Mouse (Mus musculus) forebrain, embryonic 11.5 days (tissue): ENCODE results near the gene Igflr1. TPM values are rescaled to one million over a fixed set of nuclear protein-coding genes. Genes with fewer than 3 reads are reported as not detected.
A peak's percentile ranks its signal among the peaks of the same experiment; 100 is the strongest.

ENCODE experiments used
- ATAC-seq: fragments of 200-750 bp; cut with Nextera tagmentation; replicated peaks from 2 replicates; pipeline ENCODE4 v1.8.0; 2017; ENCODE audit warnings: moderate TSS enrichment; ENCODE audit not compliant: low FRiP score
- DNase-seq: peaks from one replicate; pipeline ENCODE4 v3.0.0-alpha.2; 2017; ENCODE audit warnings: low spot score
- H3K27ac ChIP-seq: fragments of 300-500 bp; sonication (generic); 2 replicates; pipeline ENCODE4 v1.5.1; 2014; ENCODE audit warnings: low read depth, low read length
- H3K27me3 ChIP-seq: fragments of 300-500 bp; sonication (generic); 2 replicates; pipeline ENCODE4 v1.6.1; 2014; ENCODE audit warnings: mild to moderate bottlenecking, low read length, mixed read lengths; ENCODE audit not compliant: control insufficient read depth, insufficient read depth
- H3K36me3 ChIP-seq: fragments of 300-500 bp; sonication (generic); 2 replicates; pipeline ENCODE4 v1.6.1; 2014; ENCODE audit warnings: mild to moderate bottlenecking, low read length, moderate library complexity, mixed read lengths; ENCODE audit not compliant: control insufficient read depth, insufficient read depth
- H3K4me1 ChIP-seq: fragments of 300-500 bp; sonication (generic); replicated peaks from 2 replicates; pipeline ENCODE4 v1.6.1; 2014; ENCODE audit warnings: low read length, mixed read lengths; ENCODE audit not compliant: control insufficient read depth, insufficient read depth
- H3K4me2 ChIP-seq: fragments of 300-500 bp; sonication (generic); 2 replicates; pipeline ENCODE4 v1.6.1; 2014; ENCODE audit warnings: low read depth, mild to moderate bottlenecking, low read length, moderate library complexity, mixed read lengths; ENCODE audit not compliant: severe bottlenecking
- H3K4me3 ChIP-seq: fragments of 300-500 bp; sonication (generic); 2 replicates; pipeline ENCODE4 v1.5.1; 2014; ENCODE audit warnings: low read depth, low read length
- H3K9ac ChIP-seq: fragments of 300-500 bp; sonication (generic); 2 replicates; pipeline ENCODE4 v1.6.1; 2014; ENCODE audit warnings: low read length
- H3K9me3 ChIP-seq: fragments of 300-500 bp; sonication (generic); 2 replicates; pipeline ENCODE4 v1.6.1; 2016; ENCODE audit warnings: low read length, mixed read lengths; ENCODE audit not compliant: control insufficient read depth
- WGBS: fragments of 180-500 bp; shearing (Covaris S2); extraction: QIAGEN DNeasy Blood & Tissue Kit; methylation state at CpG from one replicate; pipeline ENCODE4 v1.1.7; 2014; 5-methylcytosine and 5-hydroxymethylcytosine counted together
- polyA plus RNA-seq: library from polyadenylated mRNA; unstranded; fragments of >200 nt; fragmentation: Nextera tagmentation; extraction: Ambion mirVana; gene quantifications from 2 replicates; pipeline ENCODE4 v1.2.1, GENCODE M21; 2014

Gene Igflr1
- polyA plus RNA-seq, 1 experiment from 2014 or later: 6.0 TPM

- Histone ChIP-seq H3K36me3 (peaks cover 3% of the 10 kb centered on the region; the same call in 1 of the 2 replicates), H3K27me3 (no peaks in the 10 kb centered on the region), H3K9ac (peak overlapping the region; percentile 67), H3K4me2 (peak overlapping the region; percentile 91; the same call in 1 of the 2 replicates), H3K9me3 (no peaks in the 10 kb centered on the region), H3K27ac (peak overlapping the region; percentile 83), H3K4me3 (peak overlapping the region; percentile 44), H3K4me1 (peaks cover 4% of the 10 kb centered on the region; the same call in 1 of the 2 replicates)
- no peak for DNase-seq
- ATAC-seq: peak; percentile 68
- WGBS: 4% methylated on average over 10 of the region's 10 CpGs
These were observed 13.7 kb upstream of the Igflr1 start for GRCm38 (mm10) chr7:30551445-30552101.

GRCm38 (mm10) chr7:30552102-30553020, 12.9 kb upstream of the Igflr1 start, which contains the start of the genes Hspb6 and Proser3:
Hspb6 (plus strand) TSS chr7:30552178.
Proser3 (minus strand) TSS chr7:30552299.
- H3K9me3 ChIP-seq: no peaks in the 10 kb centered on the region
- peak within 1 kb of the TSS; percentile 69 for H3K9ac ChIP-seq
- H3K27me3 ChIP-seq: no peaks in the 10 kb centered on the region
- ATAC-seq: peak; percentile 94
- H3K36me3 ChIP-seq: peaks cover 3% of the 10 kb centered on the region; the same call in 1 of the 2 replicates
- H3K4me3 ChIP-seq: peak within 1 kb of the TSS; percentile 44
- peak within 1 kb of the TSS; percentile 91 for H3K4me2 ChIP-seq
- peaks cover 4% of the 10 kb centered on the region; the same call in 1 of the 2 replicates for H3K4me1 ChIP-seq
- DNase-seq: peak; percentile 96
- H3K27ac ChIP-seq: peak within 1 kb of the TSS; percentile 83
- WGBS: 2% methylated on average over 44 of the region's 44 CpGs

GRCm38 (mm10) chr7:30553021-30553589, 12.1 kb upstream of the Igflr1 start:
- Histone ChIP-seq H3K27ac (no peak overlapping the region), H3K27me3 (no peaks in the 10 kb centered on the region), H3K4me1 (peaks cover 4% of the 10 kb centered on the region; the same call in 1 of the 2 replicates), H3K9me3 (no peaks in the 10 kb centered on the region), H3K4me2 (peak overlapping the region; percentile 91), H3K4me3 (peak overlapping the region; percentile 44), H3K9ac (peak overlapping the region; percentile 69), H3K36me3 (peaks cover 3% of the 10 kb centered on the region; the same call in 1 of the 2 replicates)
- no peak for ATAC-seq
- 11% methylated on average over 23 of the region's 23 CpGs for WGBS
- DNase-seq: peak; percentile 61

- Histone ChIP-seq H3K36me3 (peaks cover 3% of the 10 kb centered on the region; the same call in 1 of the 2 replicates), H3K9me3 (no peaks in the 10 kb centered on the region), H3K4me1 (peaks cover 4% of the 10 kb centered on the region; the same call in 1 of the 2 replicates), H3K27ac (no peak overlapping the region), H3K27me3 (no peaks in the 10 kb centered on the region), H3K9ac (peak overlapping the region; percentile 69; the same call in 1 of the 2 replicates), H3K4me3 (peak overlapping the region; percentile 1; the same call in 1 of the 2 replicates), H3K4me2 (peak overlapping the region; percentile 91)
- WGBS: 85% methylated on average over 22 of the region's 22 CpGs
- ATAC-seq (no peak), DNase-seq (no peak)
These were observed 11.2 kb upstream of the Igflr1 start for GRCm38 (mm10) chr7:30553810-30554584.

GRCm38 (mm10) chr7:30556894-30557536, 8.2 kb upstream of the Igflr1 start:
- H3K27ac ChIP-seq: no peak overlapping the region
- peaks cover 5% of the 10 kb centered on the region; the same call in 1 of the 2 replicates for H3K4me1 ChIP-seq
- peaks cover 3% of the 10 kb centered on the region; the same call in 1 of the 2 replicates for H3K36me3 ChIP-seq
- H3K27me3 ChIP-seq: no peaks in the 10 kb centered on the region
- H3K4me2 ChIP-seq: no peak overlapping the region
- 95% methylated on average over 18 of the region's 18 CpGs for WGBS
- H3K9ac ChIP-seq: no peak overlapping the region
- H3K9me3 ChIP-seq: no peaks in the 10 kb centered on the region
- ATAC-seq (no peak), DNase-seq (no peak)
- H3K4me3 ChIP-seq: no peak overlapping the region

GRCm38 (mm10) chr7:30557901-30558514, 7.2 kb upstream of the Igflr1 start:
- Histone ChIP-seq H3K36me3 (peaks cover 3% of the 10 kb centered on the region; the same call in 1 of the 2 replicates), H3K4me3 (no peak overlapping the region), H3K4me1 (peaks cover 7% of the 10 kb centered on the region; the same call in 1 of the 2 replicates), H3K27ac (no peak overlapping the region), H3K9me3 (no peaks in the 10 kb centered on the region), H3K4me2 (0 out of 2 replicates have a peak overlapping the region, but pooled peaks have one; percentile 18), H3K9ac (no peak overlapping the region), H3K27me3 (no peaks in the 10 kb centered on the region)
- 87% methylated on average over 13 of the region's 13 CpGs for WGBS
- DNase-seq (no peak), ATAC-seq (no peak)

- H3K4me2 ChIP-seq: peak overlapping the region; percentile 87
- H3K4me3 ChIP-seq: peak overlapping the region; percentile 51
- H3K36me3 ChIP-seq: peaks cover 3% of the 10 kb centered on the region; the same call in 1 of the 2 replicates
- peak overlapping the region; percentile 64 for H3K9ac ChIP-seq
- no peaks in the 10 kb centered on the region for H3K9me3 ChIP-seq
- ATAC-seq (no peak), DNase-seq (no peak)
- H3K4me1 ChIP-seq: peaks cover 6% of the 10 kb centered on the region; the same call in 1 of the 2 replicates
- whole genome bisulfite sequencing: 19% methylated on average over 12 of the region's 12 CpGs
- no peaks in the 10 kb centered on the region for H3K27me3 ChIP-seq
- H3K27ac ChIP-seq: no peak overlapping the region
These were observed 6.4 kb upstream of the Igflr1 start for GRCm38 (mm10) chr7:30558656-30559442.
